Mouse (Mus musculus) liver, adult 2 months (tissue): ENCODE data around the gene Gm5426.

ENCODE experiments used
- CTCF ChIP-seq: fragments of 200-500 bp; IDR thresholded peaks from 2 replicates; pipeline ENCODE4 v1.5.1; 2011; ENCODE audit warnings: low read depth, low read length, control low read depth
- POLR2A ChIP-seq: fragments of 200-500 bp; IDR thresholded peaks from 2 replicates; pipeline ENCODE4 v1.6.1; 2011; ENCODE audit warnings: low read length, control low read depth; ENCODE audit not compliant: insufficient read depth; ENCODE audit errors: extremely low read depth

GRCm38 (mm10) chr10:96101035-96101434 is 35.4 kb upstream of the Gm5426 start:
- TF ChIP-seq CTCF (no peak), POLR2A (no peak)
